Mouse (Mus musculus) midbrain, postnatal 0 days (tissue): ENCODE data around the gene Mrgprg. TPM values are rescaled to one million over a fixed set of nuclear protein-coding genes. Genes with fewer than 3 reads are reported as not detected.
A peak's percentile ranks its signal among the peaks of the same experiment; 100 is the strongest.

Source experiments
- ATAC-seq: fragments of 200-750 bp; cut with Nextera tagmentation; 2 replicates; pipeline ENCODE4 v1.8.0; 2017; ENCODE audit warnings: moderate number of reproducible peaks, mild to moderate bottlenecking, moderate TSS enrichment, moderate library complexity; ENCODE audit not compliant: low FRiP score
- DNase-seq: peaks from one replicate; pipeline ENCODE4 v3.0.0-alpha.2; 2015; ENCODE audit warnings: low spot score
- H3K27ac ChIP-seq: fragments of 300-500 bp; sonication (generic); 2 replicates; pipeline ENCODE4 v1.5.1; 2014; ENCODE audit warnings: low read depth, mild to moderate bottlenecking, low read length, mixed read lengths
- H3K27me3 ChIP-seq: fragments of 300-500 bp; sonication (generic); 2 replicates; pipeline ENCODE4 v1.6.1; 2014; ENCODE audit warnings: low read length, control low read depth, mixed read lengths; ENCODE audit not compliant: insufficient read depth
- H3K36me3 ChIP-seq: fragments of 300-500 bp; sonication (generic); 2 replicates; pipeline ENCODE4 v1.6.1; 2014; ENCODE audit warnings: low read length, control low read depth, mixed read lengths; ENCODE audit not compliant: insufficient read depth
- H3K4me1 ChIP-seq: fragments of 300-500 bp; sonication (generic); 2 replicates; pipeline ENCODE4 v1.6.1; 2014; ENCODE audit warnings: mild to moderate bottlenecking, control low read depth, antibody characterized with exemption, low read length, mixed read lengths; ENCODE audit not compliant: insufficient read depth
- H3K4me2 ChIP-seq: fragments of 300-500 bp; sonication (generic); 2 replicates; pipeline ENCODE4 v1.6.1; 2014; ENCODE audit warnings: low read depth, mild to moderate bottlenecking, low read length, mixed read lengths; ENCODE audit not compliant: poor library complexity, severe bottlenecking
- H3K4me3 ChIP-seq: fragments of 300-500 bp; sonication (generic); 2 replicates; pipeline ENCODE4 v1.5.1; 2014; ENCODE audit warnings: low read depth, mild to moderate bottlenecking, low read length, moderate library complexity
- H3K9ac ChIP-seq: fragments of 300-500 bp; sonication (generic); replicated peaks from 2 replicates; pipeline ENCODE4 v1.6.1; 2014; ENCODE audit warnings: mild to moderate bottlenecking, low read length, moderate library complexity, mixed read lengths; ENCODE audit not compliant: poor library complexity, severe bottlenecking
- H3K9me3 ChIP-seq: fragments of 300-500 bp; sonication (generic); 2 replicates; pipeline ENCODE4 v1.6.1; 2016; ENCODE audit warnings: low read length, control low read depth
- CTCF ChIP-seq: IDR thresholded peaks from 2 replicates; pipeline ENCODE4 v1.5.1; 2016; ENCODE audit warnings: antibody characterized with exemption, mild to moderate bottlenecking
- WGBS: fragments of 180-500 bp; shearing (Covaris S2); extraction: QIAGEN DNeasy Blood & Tissue Kit; methylation state at CpG from one replicate; pipeline ENCODE4 v1.1.7; 2014; 5-methylcytosine and 5-hydroxymethylcytosine counted together
- polyA plus RNA-seq: library from polyadenylated mRNA; unstranded; fragments of >200 nt; fragmentation: Nextera tagmentation; extraction: Ambion mirVana; gene quantifications from 2 replicates; pipeline ENCODE4 v1.2.1, GENCODE M21; 2015
- total RNA-seq: library from RNA; depleted of rRNA; stranded (reverse); fragments of >200 nt; gene quantifications from 2 replicates; pipeline ENCODE4 v1.2.3, GENCODE M21; 2014

Gene Mrgprg
- total and polyA plus RNA-seq, 2 experiments from 2014 or later = 0.27 TPM; not detected in 1

GRCm38 (mm10) chr7:143793121-143793520, 26.3 kb upstream of the Mrgprg start:
- no peak overlapping the region for H3K4me2 ChIP-seq
- H3K4me1 ChIP-seq = no peaks in the 10 kb centered on the region
- ATAC-seq = no peak
- WGBS = 54% methylated on average over 4 of the region's 4 CpGs
- no peak overlapping the region for H3K9ac ChIP-seq
- H3K9me3 ChIP-seq = no peaks in the 10 kb centered on the region
- H3K27me3 ChIP-seq = no peaks in the 10 kb centered on the region
- no peak overlapping the region for H3K27ac ChIP-seq
- H3K36me3 ChIP-seq = peaks cover 18% of the 10 kb centered on the region
- peak; percentile 60 for TF ChIP-seq CTCF
- DNase-seq = peak; percentile 14
- H3K4me3 ChIP-seq = no peak overlapping the region

- no peak overlapping the region for H3K4me2 ChIP-seq
- H3K4me3 ChIP-seq = no peak overlapping the region
- WGBS = 77% methylated on average over 6 of the region's 6 CpGs
- no peaks in the 10 kb centered on the region for H3K9me3 ChIP-seq
- no peak for TF ChIP-seq CTCF
- ATAC-seq = no peak
- DNase-seq = no peak
- H3K27ac ChIP-seq = no peak overlapping the region
- peaks cover 12% of the 10 kb centered on the region for H3K36me3 ChIP-seq
- H3K27me3 ChIP-seq = no peaks in the 10 kb centered on the region
- no peaks in the 10 kb centered on the region for H3K4me1 ChIP-seq
- no peak overlapping the region for H3K9ac ChIP-seq
Measured at GRCm38 (mm10) chr7:143792336-143792985, 25.7 kb upstream of the Mrgprg start.

DNA sequence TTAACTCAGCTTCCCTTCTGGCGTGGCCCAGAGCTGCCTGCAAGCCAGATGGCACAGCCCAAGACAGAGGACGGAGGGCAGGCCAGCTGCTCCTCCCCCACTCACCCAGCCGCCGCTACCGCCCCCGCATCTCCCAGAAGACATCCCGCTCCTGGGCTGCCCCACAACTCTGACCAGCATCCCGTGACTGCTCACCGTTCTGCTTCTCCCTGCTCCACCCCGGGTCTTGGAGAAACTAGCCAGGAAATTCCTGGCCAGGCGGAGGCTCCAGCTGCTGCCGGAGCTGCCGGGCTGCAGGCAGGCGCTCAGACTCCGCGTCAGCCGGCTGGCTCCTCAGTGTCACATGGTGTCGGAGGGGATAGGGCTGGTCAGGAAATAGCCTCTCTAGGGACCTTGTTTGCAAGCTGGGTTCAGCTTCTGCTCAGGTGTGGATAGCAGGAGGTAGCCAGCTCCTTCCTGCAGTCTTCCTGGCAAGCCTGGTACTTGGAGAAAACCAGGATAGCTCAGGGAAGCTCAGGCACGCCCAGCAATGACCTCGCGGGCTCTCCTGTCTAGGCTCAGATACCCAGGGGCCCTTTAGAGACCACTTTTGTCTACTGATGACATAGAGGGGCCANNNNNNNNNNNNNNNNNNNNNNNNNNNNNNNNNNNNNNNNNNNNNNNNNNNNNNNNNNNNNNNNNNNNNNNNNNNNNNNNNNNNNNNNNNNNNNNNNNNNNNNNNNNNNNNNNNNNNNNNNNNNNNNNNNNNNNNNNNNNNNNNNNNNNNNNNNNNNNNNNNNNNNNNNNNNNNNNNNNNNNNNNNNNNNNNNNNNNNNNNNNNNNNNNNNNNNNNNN, 17.4 kb upstream of the Mrgprg start, which contains the start of gene Mrgpre:
Gene Mrgpre (minus strand): TSS at position 505 of the 834 bp plus-strand sequence.
- peak; percentile 88 for DNase-seq
- H3K27ac ChIP-seq = peak within 1 kb of the TSS; percentile 60
- H3K9ac ChIP-seq = peak within 1 kb of the TSS; percentile 68
- H3K9me3 ChIP-seq = no peaks in the 10 kb centered on the region
- H3K36me3 ChIP-seq = peaks cover 14% of the 10 kb centered on the region
- no peaks in the 10 kb centered on the region for H3K27me3 ChIP-seq
- peak within 1 kb of the TSS; percentile 54 for H3K4me3 ChIP-seq
- peak within 1 kb of the TSS; percentile 79 for H3K4me2 ChIP-seq
- no peak for TF ChIP-seq CTCF
- ATAC-seq = peak; percentile 88
- WGBS = 2% methylated on average over 18 of the region's 21 CpGs
- peaks cover 18% of the 10 kb centered on the region for H3K4me1 ChIP-seq

- H3K27me3 ChIP-seq = no peaks in the 10 kb centered on the region
- DNase-seq = no peak
- peak overlapping the region; percentile 54 for H3K4me3 ChIP-seq
- peak overlapping the region; percentile 68 for H3K9ac ChIP-seq
- H3K36me3 ChIP-seq = peaks cover 19% of the 10 kb centered on the region
- TF ChIP-seq CTCF = no peak
- H3K27ac ChIP-seq = peak overlapping the region; percentile 60
- 15% methylated on average over 5 of the region's 6 CpGs for WGBS
- H3K4me2 ChIP-seq = peak overlapping the region; percentile 79
- H3K9me3 ChIP-seq = no peaks in the 10 kb centered on the region
- peak; percentile 57 for ATAC-seq
- peaks cover 18% of the 10 kb centered on the region for H3K4me1 ChIP-seq
Measured at GRCm38 (mm10) chr7:143783378-143783995, 16.7 kb upstream of the Mrgprg start.

- Histone ChIP-seq H3K4me2 (no peak overlapping the region), H3K9ac (no peak overlapping the region), H3K36me3 (peaks cover 19% of the 10 kb centered on the region), H3K9me3 (no peaks in the 10 kb centered on the region), H3K27ac (no peak overlapping the region), H3K4me1 (no peaks in the 10 kb centered on the region), H3K4me3 (no peak overlapping the region), H3K27me3 (no peaks in the 10 kb centered on the region)
- 82% methylated on average over 2 of the region's 2 CpGs for WGBS
- DNase-seq = no peak
- TF ChIP-seq CTCF = no peak
- ATAC-seq = no peak
Measured at GRCm38 (mm10) chr7:143777375-143777774, 10.6 kb upstream of the Mrgprg start.
